Mouse (Mus musculus) cerebellum, adult 9-11 months (tissue): Measurements from ENCODE around the gene Ankrd13a.

Source experiments
- DNase-seq: peaks from one replicate; pipeline ENCODE4 v3.0.0; 2022

Ankrd13a gene

GRCm38 (mm10) chr5:114774403-114775051, at the start of gene Ankrd13a:
Gene Ankrd13a, plus strand, starts transcription at chr5:114774677.
- DNase-seq, result peak; percentile 93

- no peak for DNase-seq
Measured at GRCm38 (mm10) chr5:114728160-114728559, 46.3 kb upstream of the Ankrd13a start.

- DNase-seq, result no peak
Measured at GRCm38 (mm10) chr5:114730129-114730528, 44.3 kb upstream of the Ankrd13a start.

- no peak for DNase-seq
Measured at GRCm38 (mm10) chr5:114731498-114731897, 43.0 kb upstream of the Ankrd13a start.

GRCm38 (mm10) chr5:114731969-114732368, 42.5 kb upstream of the Ankrd13a start:
- DNase-seq, result no peak

- no peak for DNase-seq
Measured at GRCm38 (mm10) chr5:114733606-114734005, 40.9 kb upstream of the Ankrd13a start.

GRCm38 (mm10) chr5:114737090-114737887, 37.2 kb upstream of the Ankrd13a start:
- DNase-seq, result no peak

GRCm38 (mm10) chr5:114738707-114739241, 35.7 kb upstream of the Ankrd13a start:
- peak; percentile 73 for DNase-seq

GRCm38 (mm10) chr5:114740595-114740994, 33.9 kb upstream of the Ankrd13a start:
- no peak for DNase-seq

GRCm38 (mm10) chr5:114742572-114742971, 31.9 kb upstream of the Ankrd13a start:
- no peak for DNase-seq

- DNase-seq, result peak; percentile 85
Measured at GRCm38 (mm10) chr5:114742998-114743696, 31.3 kb upstream of the Ankrd13a start.

- no peak for DNase-seq
Measured at GRCm38 (mm10) chr5:114743697-114744090, 30.8 kb upstream of the Ankrd13a start.

- DNase-seq, result no peak
Measured at GRCm38 (mm10) chr5:114745581-114745980, 28.9 kb upstream of the Ankrd13a start.

GRCm38 (mm10) chr5:114746886-114747285, 27.6 kb upstream of the Ankrd13a start:
- DNase-seq, result no peak

- no peak for DNase-seq
Measured at GRCm38 (mm10) chr5:114747521-114747920, 27.0 kb upstream of the Ankrd13a start.

GRCm38 (mm10) chr5:114750325-114750724, 24.2 kb upstream of the Ankrd13a start:
- no peak for DNase-seq

- DNase-seq, result no peak
Measured at GRCm38 (mm10) chr5:114752397-114752796, 22.1 kb upstream of the Ankrd13a start.

- DNase-seq, result peak; percentile 98
Measured at GRCm38 (mm10) chr5:114753384-114753783, 21.1 kb upstream of the Ankrd13a start.

GRCm38 (mm10) chr5:114759536-114760090, 14.9 kb upstream of the Ankrd13a start:
- DNase-seq, result no peak

GRCm38 (mm10) chr5:114761980-114762379, 12.5 kb upstream of the Ankrd13a start:
- DNase-seq, result no peak

GRCm38 (mm10) chr5:114764812-114765735, 9.4 kb upstream of the Ankrd13a start:
- peak; percentile 88 for DNase-seq

GRCm38 (mm10) chr5:114766686-114767085, 7.8 kb upstream of the Ankrd13a start:
- DNase-seq, result peak; percentile 55
